Mouse (Mus musculus) right cerebral cortex, postnatal 25 days (tissue): Measurements from ENCODE around the gene A830031A19Rik.

ENCODE experiments used
- DNase-seq: peaks from one replicate; pipeline ENCODE4 v3.0.0; 2022

Gene A830031A19Rik

DNA sequence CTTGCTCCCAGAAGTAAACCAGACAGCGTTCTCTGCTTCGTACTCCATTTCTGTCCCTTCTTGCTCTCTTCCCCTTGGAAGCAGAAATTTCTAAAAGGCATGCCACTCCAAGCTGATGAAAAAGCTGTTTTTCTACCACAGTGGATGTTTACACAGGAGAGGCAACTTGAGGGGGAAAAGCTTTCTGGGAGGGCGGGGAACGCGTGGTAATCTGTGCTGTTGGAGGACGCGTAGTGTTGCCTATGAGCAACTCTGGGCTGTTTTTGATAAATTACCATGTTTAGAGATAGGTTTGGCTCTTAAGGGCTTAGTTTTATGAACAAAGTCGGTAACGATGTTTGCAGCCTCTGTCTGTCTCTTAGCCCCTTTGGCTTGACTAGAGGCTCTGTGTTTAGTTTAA, 20.4 kb upstream of the A830031A19Rik start:
- no peak for DNase-seq

DNA sequence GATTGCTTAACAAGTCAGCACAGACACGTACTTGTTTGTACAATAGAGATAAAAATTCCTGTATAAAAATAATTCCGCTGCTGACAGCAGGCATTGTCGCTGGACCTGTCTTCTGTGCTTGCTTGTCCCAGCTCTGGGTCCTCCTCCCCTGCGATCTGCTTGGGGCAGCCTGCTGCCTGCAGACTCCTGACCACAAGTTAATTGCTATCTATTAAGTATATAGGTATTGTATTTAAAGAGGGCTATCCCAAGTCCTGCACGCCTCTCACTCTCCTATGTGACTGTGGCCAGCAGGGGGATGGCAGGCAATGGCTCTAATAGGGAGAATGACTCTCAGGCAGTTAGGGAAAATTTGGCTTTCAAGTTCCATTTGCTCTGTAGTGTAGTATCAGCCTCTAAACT, 19.2 kb upstream of the A830031A19Rik start:
- DNase-seq: no peak

DNA sequence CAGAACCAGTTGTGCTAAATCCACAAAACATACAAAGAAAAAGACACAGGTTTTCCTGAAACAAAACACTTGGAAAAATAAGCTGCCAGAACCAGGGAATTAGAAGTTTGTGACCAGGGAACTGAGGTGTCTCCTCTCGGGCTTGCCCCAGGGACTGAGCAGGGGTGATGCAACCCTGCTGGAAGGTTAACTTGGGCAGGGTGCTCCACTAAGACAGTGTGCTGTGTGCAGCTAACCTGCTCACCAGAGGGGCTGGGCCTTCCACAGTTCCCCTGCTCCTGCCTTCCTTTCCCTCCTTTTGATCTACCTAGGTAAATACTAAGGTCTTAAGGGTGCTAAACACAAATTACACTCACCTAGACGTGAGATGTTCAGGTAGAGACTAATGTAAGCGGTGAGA, 17.8 kb upstream of the A830031A19Rik start:
- no peak for DNase-seq

DNA sequence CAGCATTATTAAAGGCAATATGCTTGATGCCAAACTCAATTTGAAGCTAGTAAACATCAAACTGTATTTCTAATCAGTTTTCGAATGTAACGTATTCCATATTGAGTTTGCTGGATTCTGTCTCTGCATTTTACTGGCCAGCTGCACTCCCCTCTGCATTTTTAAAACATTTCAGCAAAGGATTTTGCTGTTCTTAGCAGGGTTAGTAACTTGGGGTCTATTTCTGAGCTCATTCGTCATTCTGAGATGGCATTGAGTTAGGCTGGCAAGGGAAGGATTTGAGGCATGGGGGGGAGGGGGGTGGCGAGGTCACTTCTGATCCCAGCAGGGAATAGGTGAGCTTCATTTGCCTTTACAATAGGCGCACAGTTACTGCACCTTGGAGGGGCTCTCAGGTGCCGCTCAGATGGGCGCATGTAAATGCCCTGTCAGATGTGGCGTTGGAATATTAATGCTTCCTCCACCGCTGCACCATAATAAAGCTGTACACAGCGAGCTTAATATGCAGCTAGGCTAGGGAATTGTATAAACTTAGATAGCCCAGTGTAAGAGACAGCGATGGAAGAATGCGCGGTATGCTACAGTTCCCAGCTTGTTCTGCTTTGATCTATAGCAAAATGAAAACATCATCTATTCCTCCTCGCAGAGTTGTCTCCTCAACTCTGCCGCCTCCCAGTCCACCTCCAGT, 16.7 kb upstream of the A830031A19Rik start:
- no peak for DNase-seq

DNA sequence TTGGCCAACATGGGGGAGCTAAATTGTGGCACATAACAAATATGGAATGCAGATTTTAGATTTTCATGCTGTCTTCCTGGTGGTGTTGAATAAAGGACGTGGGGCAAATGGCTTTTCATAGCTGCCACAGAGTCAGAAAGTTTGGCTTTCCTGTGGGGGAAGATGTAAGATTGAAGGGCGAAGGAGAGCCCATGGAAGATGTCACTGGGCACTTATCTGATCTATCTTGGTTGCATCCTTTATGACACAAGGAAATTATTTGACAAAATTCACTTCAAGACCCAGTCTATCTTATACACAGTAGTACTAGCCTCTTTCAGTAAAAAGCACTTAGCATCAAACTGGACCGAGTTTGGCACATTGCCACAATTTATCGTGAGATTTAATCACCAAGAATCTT, 15.6 kb upstream of the A830031A19Rik start:
- DNase-seq: no peak

DNA sequence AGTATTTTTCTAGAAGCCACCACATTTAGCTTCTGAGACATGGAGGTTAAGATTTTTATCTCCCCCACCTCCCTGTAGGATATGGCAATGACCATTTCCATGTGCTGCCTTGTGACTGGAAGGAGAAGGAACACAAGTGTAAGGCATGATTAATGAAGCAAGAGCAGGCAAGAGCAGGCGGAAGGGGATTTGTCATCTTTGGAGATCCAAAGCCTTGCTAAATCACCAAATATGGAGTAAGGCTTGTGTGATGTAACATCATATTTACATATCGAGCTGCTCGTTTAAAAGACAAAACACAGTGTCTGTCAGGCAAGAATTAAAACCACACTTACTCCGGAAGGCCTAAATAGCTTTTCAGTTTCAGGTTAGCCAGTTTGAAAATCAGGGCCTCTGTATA, 12.2 kb upstream of the A830031A19Rik start:
- no peak for DNase-seq

DNA sequence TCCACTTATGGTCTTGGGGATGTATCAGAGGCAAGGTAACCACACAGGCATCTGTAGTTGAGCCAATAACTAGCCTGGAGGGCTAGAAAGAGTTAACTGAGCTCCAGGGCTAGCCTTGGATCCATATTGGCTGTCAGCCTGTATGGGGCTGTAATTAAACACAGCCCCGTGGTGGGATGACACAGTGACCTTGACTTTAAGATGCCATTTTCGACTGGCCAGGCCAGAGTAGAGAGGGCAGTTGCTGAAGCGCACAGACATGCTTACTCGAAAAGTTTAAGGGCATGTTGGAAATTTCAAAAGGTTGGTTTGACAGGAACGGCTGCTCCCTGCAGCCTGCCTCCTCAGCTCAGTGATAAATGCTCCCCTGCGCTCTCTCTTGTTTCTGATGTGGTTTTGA, 11.1 kb upstream of the A830031A19Rik start:
- no peak for DNase-seq

DNA sequence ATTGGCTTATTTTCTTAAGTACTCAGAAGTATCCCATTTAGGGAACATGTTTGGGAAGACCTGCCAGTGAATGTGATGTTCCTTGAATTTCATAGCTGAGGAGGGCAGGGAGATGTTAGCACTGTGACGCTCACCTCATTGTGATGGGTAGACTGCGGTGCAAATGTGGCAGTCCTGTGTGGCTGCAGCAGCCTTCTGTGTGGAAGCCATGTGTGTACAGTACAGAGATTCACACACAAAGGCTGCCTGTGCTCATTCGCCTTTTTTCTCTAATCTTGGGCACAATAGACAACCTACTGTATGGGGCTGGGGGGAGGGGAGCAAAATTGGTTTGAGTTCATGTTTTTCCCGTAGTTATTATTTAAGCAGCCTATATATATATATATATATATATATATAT, 9.7 kb upstream of the A830031A19Rik start:
- DNase-seq: no peak

DNA sequence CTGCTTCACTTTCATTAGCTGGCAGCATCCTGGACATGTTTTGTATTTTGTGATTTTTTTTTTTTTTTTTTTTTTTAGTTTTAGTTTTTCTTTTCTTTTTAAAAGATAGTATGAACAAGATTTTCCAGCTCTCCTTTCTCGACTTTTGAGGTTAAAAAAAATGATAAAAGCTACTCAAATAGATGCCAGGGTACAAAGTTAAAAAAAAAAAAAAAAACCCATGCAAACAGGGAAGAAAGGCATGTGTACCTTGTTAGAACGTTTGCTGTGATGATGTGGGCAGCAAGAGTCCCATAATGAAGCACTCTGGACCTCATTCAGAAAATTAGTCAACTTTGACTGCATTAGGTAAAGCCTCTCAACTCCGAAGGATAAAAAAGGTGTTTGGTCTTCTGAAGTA, 9.2 kb upstream of the A830031A19Rik start:
- DNase-seq: no peak

DNA sequence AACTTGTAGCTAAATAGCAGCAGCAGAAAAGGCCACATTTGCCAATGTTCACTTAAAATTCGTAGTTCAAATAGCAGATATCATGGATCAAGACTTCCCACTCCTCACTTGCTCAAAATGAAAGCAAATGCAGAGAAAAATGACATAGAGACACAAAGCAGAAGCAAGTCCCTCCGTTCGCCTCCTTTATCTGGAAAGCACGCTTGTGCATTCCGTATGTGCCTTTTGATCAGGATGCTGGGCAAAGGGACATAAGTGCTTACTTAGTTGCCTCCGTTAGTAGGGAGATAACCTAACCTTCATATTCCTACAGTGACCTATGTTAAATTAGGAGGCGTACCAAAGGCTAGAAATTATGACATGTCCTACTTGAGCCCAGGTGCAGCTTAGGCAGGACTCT, 8.6 kb upstream of the A830031A19Rik start:
- no peak for DNase-seq

DNA sequence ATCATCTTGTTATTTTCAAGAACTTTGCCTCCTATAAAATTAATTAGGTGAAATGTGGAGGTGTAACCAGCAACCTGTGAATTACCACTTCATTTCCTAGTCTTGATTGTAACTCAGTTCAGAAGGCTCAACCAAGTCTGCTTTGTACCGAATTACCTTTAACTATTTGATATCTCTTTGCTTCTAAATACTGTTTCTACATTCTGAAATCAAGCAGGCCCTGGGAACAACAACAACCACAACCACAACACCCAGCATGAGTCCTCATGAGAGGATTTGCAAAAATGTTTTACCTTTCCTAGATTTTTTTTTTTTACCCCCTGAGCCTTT, 8.2 kb upstream of the A830031A19Rik start:
- no peak for DNase-seq

DNA sequence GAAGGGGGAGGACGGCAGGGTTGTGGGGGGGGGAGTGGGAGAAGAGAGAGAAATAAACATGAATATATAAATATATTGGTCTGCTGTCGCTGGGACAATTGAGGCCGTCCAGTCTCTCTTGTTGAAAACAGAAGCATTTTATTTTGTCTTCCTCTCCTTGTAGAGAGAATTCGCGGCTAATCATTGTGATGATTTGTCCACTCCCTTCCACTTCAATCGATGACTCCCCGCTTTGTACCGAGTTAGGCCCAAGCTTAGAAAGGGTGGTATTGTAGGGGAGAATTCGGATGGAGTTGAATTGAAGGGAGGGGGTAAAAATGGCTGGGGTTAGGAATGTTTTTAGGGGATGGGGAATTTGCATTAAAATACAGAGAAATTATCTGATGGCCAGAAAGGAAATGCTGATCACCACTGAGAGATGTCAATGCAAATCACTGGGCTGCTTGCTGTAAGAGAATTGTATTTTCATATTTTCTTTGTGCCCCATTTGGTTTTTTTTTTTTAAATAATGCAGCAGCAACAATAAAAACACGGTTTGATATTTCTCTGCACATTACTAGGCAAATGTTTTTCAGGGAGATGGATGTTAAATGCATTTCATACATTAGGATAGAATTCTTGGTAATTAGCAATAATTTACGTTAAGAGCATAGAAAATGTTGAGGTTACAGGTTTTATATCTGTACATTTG, 7.7 kb upstream of the A830031A19Rik start:
- DNase-seq: no peak

DNA sequence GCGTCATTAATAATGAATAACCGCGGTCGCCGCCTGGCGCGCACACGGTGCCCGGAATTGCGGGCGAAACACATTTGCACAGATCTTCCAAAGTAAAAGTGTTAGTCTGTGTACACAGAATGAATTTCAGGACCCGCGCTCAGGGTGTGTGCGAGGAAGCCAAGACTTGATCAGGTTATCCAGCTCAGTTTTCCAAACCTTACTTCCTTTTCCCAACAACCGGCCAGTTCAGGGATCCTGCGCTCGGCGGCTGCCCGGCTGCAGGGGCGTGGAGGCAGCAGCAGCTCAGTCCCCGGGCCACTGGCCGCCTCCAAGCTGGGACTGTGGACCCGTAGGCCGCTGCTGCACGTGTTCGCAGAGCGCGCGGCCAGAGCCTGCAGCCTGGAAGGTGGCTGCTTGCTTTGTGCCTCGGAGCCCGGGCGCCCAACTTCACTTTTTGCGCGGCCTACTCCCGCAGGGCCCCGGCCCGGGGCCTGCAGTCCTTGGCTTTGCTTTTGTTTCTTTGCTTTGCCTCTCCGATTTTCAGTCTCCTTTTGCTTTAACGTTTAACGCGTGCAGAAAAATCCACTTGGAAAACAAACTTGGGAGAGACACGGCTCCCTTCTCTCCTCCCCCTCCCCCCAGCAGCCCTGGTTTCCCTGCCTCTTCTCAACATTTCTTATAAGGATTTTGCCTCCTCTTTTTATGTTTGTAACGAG, 7.0 kb upstream of the A830031A19Rik start:
- no peak for DNase-seq

DNA sequence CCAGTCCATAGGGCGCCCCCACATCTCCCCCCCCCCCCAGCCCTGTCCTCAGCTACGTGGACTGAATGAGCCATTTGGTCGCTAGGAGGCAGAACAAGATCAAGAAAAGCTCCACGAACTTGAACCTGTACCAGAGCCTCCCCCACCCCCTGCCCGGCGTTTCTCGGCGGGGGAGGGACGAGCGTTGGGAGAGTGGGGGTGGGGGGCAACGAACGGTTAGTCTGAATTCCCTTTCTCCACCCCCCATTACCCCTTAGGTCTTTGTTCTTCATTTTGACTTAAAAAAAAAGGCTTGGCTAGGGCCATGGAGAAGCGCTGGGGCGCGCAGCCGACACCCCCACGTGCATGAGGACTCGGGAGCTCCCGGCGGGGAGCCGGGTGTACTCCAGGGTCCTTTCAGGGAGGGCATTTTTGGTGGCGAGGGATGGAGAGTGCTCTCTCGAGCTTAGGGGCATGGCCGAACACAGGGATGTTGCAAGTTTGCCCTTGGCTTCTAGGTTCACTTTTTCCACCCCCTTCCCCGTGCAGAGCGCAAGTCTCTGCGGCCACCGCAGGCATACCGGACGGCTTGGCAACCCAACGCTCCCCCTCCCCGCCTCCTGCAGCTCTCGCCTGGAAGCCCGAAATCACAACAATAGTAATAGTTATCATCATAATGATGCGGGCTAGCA, 6.3 kb upstream of the A830031A19Rik start:
- DNase-seq: no peak

DNA sequence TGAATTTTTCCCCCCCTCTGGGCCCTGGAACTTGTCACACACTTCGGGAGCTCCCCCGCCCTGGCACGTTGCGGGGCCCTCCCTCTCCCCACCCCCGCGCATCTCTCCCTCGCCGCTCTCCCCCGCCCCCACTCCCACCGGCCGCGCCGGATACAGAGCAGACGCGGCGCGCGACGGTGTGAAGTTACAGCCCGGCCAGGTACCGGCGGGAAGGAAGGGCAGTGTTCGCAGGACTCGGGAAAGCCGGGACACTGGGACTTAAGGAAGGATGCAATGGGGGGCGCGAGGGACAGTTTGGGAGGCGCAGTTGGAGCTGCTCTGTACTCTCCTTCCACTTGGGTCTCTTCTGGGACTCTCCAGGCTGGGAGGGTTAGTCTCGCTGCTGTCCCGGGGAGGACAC, 5.7 kb upstream of the A830031A19Rik start:
- DNase-seq: no peak

DNA sequence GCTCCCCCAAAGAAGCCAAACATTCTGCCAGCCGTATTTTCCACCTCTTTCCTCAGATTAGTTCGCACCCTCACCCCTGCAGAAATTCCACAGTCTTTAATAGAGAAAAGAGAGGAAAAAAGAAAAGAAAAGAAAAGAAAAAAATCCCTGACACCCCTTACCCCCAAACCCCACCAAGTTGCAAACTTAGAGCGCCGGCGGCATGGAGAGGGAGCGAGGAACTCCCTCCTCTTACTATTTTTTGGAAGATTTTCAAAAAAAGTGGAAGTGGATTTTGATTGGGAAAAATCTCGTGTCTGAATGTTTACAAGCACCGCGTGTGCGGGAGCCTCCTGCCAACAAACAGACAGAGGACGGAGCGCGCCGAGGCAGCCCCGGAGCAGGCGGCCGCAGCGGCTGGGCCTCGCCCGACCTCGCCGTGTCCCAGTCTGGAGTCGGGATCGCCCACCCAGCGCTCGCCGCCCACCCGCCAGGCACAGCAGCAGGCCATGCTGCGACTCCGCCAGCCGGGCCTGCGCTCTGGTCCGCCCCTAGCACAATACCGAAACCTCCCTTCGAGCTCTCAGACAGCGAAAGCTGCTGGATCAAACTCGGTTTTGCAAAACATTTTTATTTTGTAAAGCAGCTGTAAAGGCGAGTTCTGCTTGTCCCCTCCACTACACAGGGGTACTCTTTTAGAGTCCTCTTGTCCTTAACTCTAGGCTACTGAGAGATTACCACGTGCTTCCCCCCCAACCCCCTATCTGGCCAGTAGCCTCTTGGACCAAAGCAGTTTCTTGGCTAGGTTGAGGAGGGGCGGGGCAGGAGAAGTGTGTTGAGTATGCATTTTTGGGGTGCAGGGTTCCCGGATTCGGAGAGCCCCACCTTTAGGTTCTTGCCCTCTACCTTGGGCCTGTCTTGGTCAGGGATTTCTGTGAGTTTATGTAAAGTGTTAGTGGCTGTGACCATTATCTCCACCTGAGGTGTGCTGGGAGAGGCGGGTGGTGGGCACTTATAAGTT, 4.8 kb upstream of the A830031A19Rik start:
- no peak for DNase-seq

DNA sequence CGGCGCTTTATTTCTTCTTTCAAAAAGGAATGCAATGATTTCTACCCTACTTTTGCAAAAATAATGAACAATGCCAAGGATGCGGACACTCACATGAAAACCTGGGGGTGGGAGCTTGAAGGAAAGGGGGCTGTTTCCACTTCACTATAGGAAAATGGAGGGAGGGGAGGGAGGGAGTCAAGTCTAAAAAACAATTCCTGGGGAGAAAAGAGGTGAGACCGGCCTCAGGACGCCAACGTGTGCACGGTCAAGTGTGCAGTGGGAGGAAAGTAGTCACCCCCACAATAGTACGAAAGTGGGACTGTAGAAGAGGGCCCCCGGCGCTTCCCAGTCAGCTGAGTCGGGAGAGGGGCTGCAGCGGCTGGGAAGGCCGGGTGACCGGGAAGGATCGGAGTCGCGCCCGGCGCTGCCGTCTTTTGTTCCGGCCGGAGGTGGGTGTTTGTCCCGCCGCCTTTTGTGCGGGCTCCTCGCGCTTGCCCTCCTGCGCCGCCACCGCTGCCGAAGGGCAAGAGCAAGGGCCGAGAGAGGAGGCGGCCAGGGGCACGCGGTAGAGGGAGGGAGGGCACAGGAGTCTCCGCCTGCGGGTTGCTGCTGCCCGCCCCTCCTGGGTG, 4.0 kb upstream of the A830031A19Rik start:
- no peak for DNase-seq

DNA sequence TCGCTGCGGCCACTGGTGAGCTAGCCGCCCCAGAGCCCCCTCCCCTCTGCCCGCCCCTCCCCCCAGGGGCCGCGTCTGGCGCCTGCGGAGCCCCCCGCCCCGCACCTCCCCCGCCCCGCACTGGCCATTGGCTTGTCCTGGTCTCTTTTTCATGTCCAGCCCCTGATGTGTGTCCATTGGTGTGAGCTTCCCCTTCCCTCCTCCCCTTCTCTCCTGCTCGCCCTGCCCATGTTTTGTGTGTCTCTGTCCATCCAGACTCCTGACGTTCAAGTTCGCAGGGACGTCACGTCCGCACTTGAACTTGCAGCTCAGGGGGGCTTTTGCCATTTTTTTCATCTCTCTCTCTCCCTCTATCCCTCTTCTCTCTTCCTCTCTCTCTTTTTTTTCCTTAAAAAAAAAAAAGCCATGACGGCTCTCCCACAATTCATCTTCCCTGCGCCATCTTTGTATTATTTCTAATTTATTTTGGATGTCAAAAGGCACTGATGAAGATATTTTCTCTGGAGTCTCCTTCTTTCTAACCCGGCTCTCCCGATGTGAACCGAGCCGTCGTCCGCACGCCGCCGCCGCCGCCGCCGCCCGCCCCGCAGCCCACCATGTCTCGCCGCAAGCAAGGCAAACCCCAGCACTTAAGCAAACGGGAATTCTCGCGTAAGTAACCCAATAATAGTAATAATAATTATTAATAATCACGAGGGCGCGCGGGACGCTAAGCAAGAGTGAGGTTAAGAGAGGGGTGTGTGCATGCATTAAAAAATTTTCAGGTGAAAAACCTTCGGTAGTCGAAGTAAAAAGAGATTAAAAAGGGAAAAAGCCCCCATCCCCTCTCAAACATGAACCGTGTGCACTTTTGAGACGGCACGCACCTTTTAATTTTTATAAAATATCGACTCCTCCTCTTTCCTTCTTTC, 3.2 kb upstream of the A830031A19Rik start, which contains the start of gene Bcl11a:
Gene Bcl11a, plus strand, starts transcription at position 262 of the 911 bp plus-strand sequence.
- no peak for DNase-seq

DNA sequence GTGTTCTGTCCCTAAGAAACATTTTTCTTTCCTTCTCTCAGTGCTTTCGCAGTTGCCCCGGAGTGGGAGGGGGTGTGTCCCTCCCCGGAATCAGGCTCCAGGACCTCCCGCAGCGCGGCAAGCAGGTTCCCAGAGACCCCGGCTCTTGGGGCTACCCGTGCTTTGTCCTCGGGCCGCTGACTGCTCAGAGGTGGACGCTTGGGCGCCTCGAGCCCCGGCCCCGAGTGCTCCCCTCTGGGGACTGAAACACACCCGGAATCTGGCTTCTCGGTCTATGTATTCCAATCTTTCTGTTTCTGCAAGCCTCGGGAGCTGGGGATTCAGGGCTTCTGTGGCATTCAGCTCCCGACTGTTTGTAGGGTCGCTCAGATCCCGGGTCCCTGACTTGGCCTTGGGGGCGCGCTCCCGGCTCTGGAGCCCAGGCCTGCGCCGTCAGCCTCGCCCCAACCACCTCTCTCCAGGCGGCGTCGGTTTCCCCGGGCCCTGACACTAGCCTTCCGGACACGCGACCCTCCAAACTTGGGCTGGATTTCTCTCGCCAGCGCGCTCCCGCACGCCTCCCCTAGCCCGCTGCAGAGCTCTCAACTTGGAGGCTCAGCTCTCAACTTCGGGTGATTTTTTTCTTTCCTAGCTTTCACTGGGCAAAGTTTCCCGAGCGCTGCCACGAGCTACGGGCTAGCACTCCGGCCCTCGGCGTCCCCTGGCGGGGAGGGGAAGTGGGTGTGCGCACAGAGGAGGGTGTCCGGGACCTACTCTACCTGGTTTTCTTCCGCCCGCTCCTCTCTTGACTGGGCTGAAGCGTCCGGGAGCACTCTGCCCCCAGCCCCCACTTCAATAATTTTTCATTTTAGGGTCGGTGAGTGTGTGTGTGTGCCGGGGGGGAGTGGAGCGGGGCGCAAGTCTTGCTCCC, 2.2 kb upstream of the A830031A19Rik start:
- DNase-seq: no peak
